Mouse (Mus musculus): Measurements from ENCODE around the gene Cxcl5. TPM values are rescaled to one million over a fixed set of nuclear protein-coding genes. Genes with fewer than 3 reads are reported as not detected.
"Not testable (repeated sequence)": the region's sequence is repeated elsewhere in the genome, so short reads cannot be mapped to it uniquely, and the experiment has no call there.

Gene Cxcl5
- polyA plus RNA-seq, 1 experiment from 2014 or later, result not detected

- Histone ChIP-seq H3K4me3 (replicated peaks; ENCODE audit: low read depth, low read length) (no peak overlapping the region), H3K9me3 (ENCODE audit: control insufficient read depth, low read length) (no peaks in the 10 kb centered on the region), H3K36me3 (ENCODE audit: control insufficient read depth, insufficient read depth, low read length) (no peaks in the 10 kb centered on the region), H3K9ac (replicated peaks; ENCODE audit: low read length) (no peak overlapping the region), H3K4me2 (ENCODE audit: low read length) (no peak overlapping the region), H3K27ac (replicated peaks; ENCODE audit: low read depth, low read length) (no peak overlapping the region), H3K27me3 (ENCODE audit: control insufficient read depth, insufficient read depth, low read length) (no peaks in the 10 kb centered on the region), H3K4me1 (ENCODE audit: control insufficient read depth, insufficient read depth, low read length) (no peaks in the 10 kb centered on the region)
- no peak for ATAC-seq (ENCODE audit: low FRiP score, low TSS enrichment)
- no peak for DNase-seq
- 87% methylated on average over 8 of the region's 8 CpGs for WGBS
Measured at GRCm38 (mm10) chr5:90790074-90790502, 30.9 kb downstream of the Cxcl5 start.

GRCm38 (mm10) chr5:90794195-90794625 is 35.0 kb downstream of the Cxcl5 start, which contains the start of gene Cxcl15:
Cxcl15 (plus strand) TSS chr5:90794534.
- Histone ChIP-seq H3K9ac (replicated peaks; ENCODE audit: low read length) (no peak within 1 kb of the TSS), H3K4me1 (ENCODE audit: control insufficient read depth, insufficient read depth, low read length) (no peaks in the 10 kb centered on the region), H3K9me3 (ENCODE audit: control insufficient read depth, low read length) (no peaks in the 10 kb centered on the region), H3K36me3 (ENCODE audit: control insufficient read depth, insufficient read depth, low read length) (no peaks in the 10 kb centered on the region), H3K27ac (replicated peaks; ENCODE audit: low read depth, low read length) (no peak within 1 kb of the TSS), H3K4me3 (replicated peaks; ENCODE audit: low read depth, low read length) (no peak within 1 kb of the TSS), H3K4me2 (ENCODE audit: low read length) (no peak within 1 kb of the TSS), H3K27me3 (ENCODE audit: control insufficient read depth, insufficient read depth, low read length) (no peaks in the 10 kb centered on the region)
- 75% methylated on average over 5 of the region's 5 CpGs for WGBS
- DNase-seq, result no peak
- no peak for ATAC-seq (ENCODE audit: low FRiP score, low TSS enrichment)

- not testable (repeated sequence) for H3K4me2 ChIP-seq (ENCODE audit: low read length); H3K4me1 ChIP-seq (ENCODE audit: control insufficient read depth, insufficient read depth, low read length); H3K4me3 ChIP-seq (replicated peaks; ENCODE audit: low read depth, low read length); H3K27ac ChIP-seq (replicated peaks; ENCODE audit: low read depth, low read length); H3K36me3 ChIP-seq (ENCODE audit: control insufficient read depth, insufficient read depth, low read length); DNase-seq; H3K9ac ChIP-seq (replicated peaks; ENCODE audit: low read length); H3K27me3 ChIP-seq (ENCODE audit: control insufficient read depth, insufficient read depth, low read length); ATAC-seq (ENCODE audit: low FRiP score, low TSS enrichment); H3K9me3 ChIP-seq (ENCODE audit: control insufficient read depth, low read length)
- 86% methylated on average over 2 of the region's 2 CpGs for WGBS
Measured at GRCm38 (mm10) chr5:90795392-90795791, 36.2 kb downstream of the Cxcl5 start.

- Histone ChIP-seq H3K27me3 (ENCODE audit: control insufficient read depth, insufficient read depth, low read length) (no peaks in the 10 kb centered on the region), H3K4me2 (ENCODE audit: low read length) (no peak overlapping the region), H3K4me1 (ENCODE audit: control insufficient read depth, insufficient read depth, low read length) (no peaks in the 10 kb centered on the region), H3K4me3 (replicated peaks; ENCODE audit: low read depth, low read length) (no peak overlapping the region), H3K9me3 (ENCODE audit: control insufficient read depth, low read length) (no peaks in the 10 kb centered on the region), H3K27ac (replicated peaks; ENCODE audit: low read depth, low read length) (no peak overlapping the region), H3K9ac (replicated peaks; ENCODE audit: low read length) (no peak overlapping the region), H3K36me3 (ENCODE audit: control insufficient read depth, insufficient read depth, low read length) (no peaks in the 10 kb centered on the region)
- DNase-seq (no peak), ATAC-seq (ENCODE audit: low FRiP score, low TSS enrichment) (no peak)
Measured at GRCm38 (mm10) chr5:90804574-90804973, 45.4 kb downstream of the Cxcl5 start.

- no peak overlapping the region for H3K4me3 ChIP-seq (replicated peaks; ENCODE audit: low read depth, low read length)
- H3K27ac ChIP-seq (replicated peaks; ENCODE audit: low read depth, low read length), result no peak overlapping the region
- H3K9me3 ChIP-seq (ENCODE audit: control insufficient read depth, low read length), result no peaks in the 10 kb centered on the region
- H3K36me3 ChIP-seq (ENCODE audit: control insufficient read depth, insufficient read depth, low read length), result no peaks in the 10 kb centered on the region
- H3K27me3 ChIP-seq (ENCODE audit: control insufficient read depth, insufficient read depth, low read length), result no peaks in the 10 kb centered on the region
- H3K4me2 ChIP-seq (ENCODE audit: low read length), result no peak overlapping the region
- ATAC-seq (ENCODE audit: low FRiP score, low TSS enrichment), result no peak
- H3K9ac ChIP-seq (replicated peaks; ENCODE audit: low read length), result no peak overlapping the region
- no peaks in the 10 kb centered on the region for H3K4me1 ChIP-seq (ENCODE audit: control insufficient read depth, insufficient read depth, low read length)
- DNase-seq, result no peak
Measured at GRCm38 (mm10) chr5:90806050-90806449, 46.9 kb downstream of the Cxcl5 start.

GRCm38 (mm10) chr5:90807176-90807950 is 48.2 kb downstream of the Cxcl5 start:
- no peaks in the 10 kb centered on the region for H3K27me3 ChIP-seq (ENCODE audit: control insufficient read depth, insufficient read depth, low read length)
- no peak for DNase-seq
- no peak overlapping the region for H3K27ac ChIP-seq (replicated peaks; ENCODE audit: low read depth, low read length)
- no peak overlapping the region for H3K4me3 ChIP-seq (replicated peaks; ENCODE audit: low read depth, low read length)
- H3K9me3 ChIP-seq (ENCODE audit: control insufficient read depth, low read length), result no peaks in the 10 kb centered on the region
- H3K4me1 ChIP-seq (ENCODE audit: control insufficient read depth, insufficient read depth, low read length), result no peaks in the 10 kb centered on the region
- no peaks in the 10 kb centered on the region for H3K36me3 ChIP-seq (ENCODE audit: control insufficient read depth, insufficient read depth, low read length)
- H3K4me2 ChIP-seq (ENCODE audit: low read length), result no peak overlapping the region
- no peak for ATAC-seq (ENCODE audit: low FRiP score, low TSS enrichment)
- 88% methylated on average over 3 of the region's 3 CpGs for WGBS
- H3K9ac ChIP-seq (replicated peaks; ENCODE audit: low read length), result no peak overlapping the region

Small RNAs within 50 kb of the gene (microRNA-seq; reads per million reads assigned to microRNA genes)
- gene Gm24322, result not detected

Other genes starting within 250 kb of the Cxcl5 start
- not detected in 2 replicates for gene Afm, start 240.4 kb upstream of the Cxcl5 start, polyA plus RNA-seq (2014; fragmentation: Nextera tagmentation; extraction: Ambion mirVana)
- gene 5830473C10Rik, start 198.3 kb upstream of the Cxcl5 start, polyA plus RNA-seq (2014; fragmentation: Nextera tagmentation; extraction: Ambion mirVana), result not detected in 2 replicates
- gene Rassf6, start 118.7 kb upstream of the Cxcl5 start, polyA plus RNA-seq (2014; fragmentation: Nextera tagmentation; extraction: Ambion mirVana), result 0.68 and 1.0 TPM in 2 replicates
- gene Ppbp, start 9.2 kb downstream of the Cxcl5 start, polyA plus RNA-seq (2014; fragmentation: Nextera tagmentation; extraction: Ambion mirVana), result 0.27 and 0.99 TPM in 2 replicates
- gene Pf4, start 13.1 kb downstream of the Cxcl5 start, polyA plus RNA-seq (2014; fragmentation: Nextera tagmentation; extraction: Ambion mirVana), result 2.9 and 40.6 TPM in 2 replicates
- gene Cxcl3, start 26.7 kb downstream of the Cxcl5 start, polyA plus RNA-seq (2014; fragmentation: Nextera tagmentation; extraction: Ambion mirVana), result not detected in 2 replicates
- not detected in 2 replicates for gene Cxcl15, start 35.2 kb downstream of the Cxcl5 start, polyA plus RNA-seq (2014; fragmentation: Nextera tagmentation; extraction: Ambion mirVana)
- not detected in 2 replicates for gene Cxcl1, start 131.9 kb downstream of the Cxcl5 start, polyA plus RNA-seq (2014; fragmentation: Nextera tagmentation; extraction: Ambion mirVana)
- gene Cxcl2, start 144.5 kb downstream of the Cxcl5 start, polyA plus RNA-seq (2014; fragmentation: Nextera tagmentation; extraction: Ambion mirVana), result not detected in 2 replicates
- gene Mthfd2l, start 171.8 kb downstream of the Cxcl5 start, polyA plus RNA-seq (2014; fragmentation: Nextera tagmentation; extraction: Ambion mirVana), result 83.8 and 94.4 TPM in 2 replicates

All from midbrain, embryonic 14.5 days (tissue).